Mouse (Mus musculus): ENCODE data around the gene Notch3. TPM values are rescaled to one million over a fixed set of nuclear protein-coding genes. Genes with fewer than 3 reads are reported as not detected.
A peak's percentile ranks its signal among the peaks of the same experiment; 100 is the strongest.

Gene Notch3
- polyA plus RNA-seq, 1 experiment from 2014 or later: 17.7 TPM

DNA sequence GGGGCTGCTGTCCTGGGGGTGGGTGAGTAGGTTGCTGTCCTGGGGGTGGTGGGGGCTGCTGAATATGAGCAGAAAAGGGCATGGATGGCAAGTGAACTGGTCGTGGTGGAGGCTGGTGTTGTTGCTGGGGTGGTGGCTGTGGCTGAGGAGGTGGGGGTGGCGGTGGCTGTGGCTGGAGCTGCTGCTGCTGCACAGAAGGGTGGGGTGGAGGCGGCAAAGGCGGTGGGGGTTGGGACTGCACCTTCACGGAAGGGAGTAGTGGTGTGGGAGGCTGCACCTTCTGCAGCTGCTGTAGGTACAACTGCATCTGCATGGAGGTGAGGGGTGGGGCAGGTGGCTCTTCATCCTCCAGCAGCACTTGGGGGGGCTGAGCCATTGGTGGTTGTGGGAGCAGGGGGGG, 34.4 kb upstream of the Notch3 start:
- Histone ChIP-seq H3K9me3 (replicated peaks; ENCODE audit: control insufficient read depth, low read length) (no peaks in the 10 kb centered on the region), H3K27me3 (ENCODE audit: control insufficient read depth, insufficient read depth, low read length) (no peaks in the 10 kb centered on the region), H3K4me3 (ENCODE audit: low read depth, low read length) (no peak overlapping the region), H3K9ac (replicated peaks; ENCODE audit: low read length) (no peak overlapping the region), H3K36me3 (replicated peaks; ENCODE audit: control insufficient read depth, insufficient read depth, low read depth, low read length) (peaks cover 33% of the 10 kb centered on the region), H3K4me2 (ENCODE audit: low read depth, low read length) (no peak overlapping the region), H3K4me1 (ENCODE audit: control insufficient read depth, insufficient read depth, low read length) (no peaks in the 10 kb centered on the region), H3K27ac (replicated peaks; ENCODE audit: low read depth, low read length) (no peak overlapping the region)
- no peak for ATAC-seq (replicated peaks; ENCODE audit: insufficient number of reproducible peaks, low FRiP score, low TSS enrichment, low read depth)
- no peak for DNase-seq (ENCODE audit: low spot score)
- WGBS: 90% methylated on average over 5 of the region's 5 CpGs

DNA sequence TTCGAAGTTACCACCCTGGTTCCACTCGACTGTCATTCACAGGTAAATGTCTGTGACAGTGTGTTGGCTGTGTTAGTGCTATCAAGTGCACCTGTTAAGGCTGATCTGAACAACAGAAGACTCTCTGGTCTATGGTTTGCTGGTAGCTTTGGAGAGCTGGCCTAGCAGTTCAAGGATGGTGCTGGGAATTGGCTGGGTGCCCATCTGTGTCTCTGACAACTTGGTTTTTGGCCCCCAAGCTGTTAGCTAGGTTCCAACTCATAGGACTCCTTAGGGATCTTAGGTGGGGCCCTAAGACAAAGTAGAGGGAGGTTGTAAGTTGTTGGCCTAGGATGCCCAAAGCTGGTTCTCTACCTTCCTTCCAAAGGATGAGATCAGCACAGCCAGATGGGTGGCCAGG, 33.1 kb upstream of the Notch3 start:
- ATAC-seq (replicated peaks; ENCODE audit: insufficient number of reproducible peaks, low FRiP score, low TSS enrichment, low read depth) (no peak), DNase-seq (ENCODE audit: low spot score) (no peak)
- no peaks in the 10 kb centered on the region for H3K9me3 ChIP-seq (replicated peaks; ENCODE audit: control insufficient read depth, low read length)
- H3K4me3 ChIP-seq (ENCODE audit: low read depth, low read length): no peak overlapping the region
- peaks cover 30% of the 10 kb centered on the region for H3K36me3 ChIP-seq (replicated peaks; ENCODE audit: control insufficient read depth, insufficient read depth, low read depth, low read length)
- H3K27ac ChIP-seq (replicated peaks; ENCODE audit: low read depth, low read length): no peak overlapping the region
- no peaks in the 10 kb centered on the region for H3K4me1 ChIP-seq (ENCODE audit: control insufficient read depth, insufficient read depth, low read length)
- no peak overlapping the region for H3K4me2 ChIP-seq (ENCODE audit: low read depth, low read length)
- WGBS: 95% methylated on average over 2 of the region's 2 CpGs
- no peak overlapping the region for H3K9ac ChIP-seq (replicated peaks; ENCODE audit: low read length)
- H3K27me3 ChIP-seq (ENCODE audit: control insufficient read depth, insufficient read depth, low read length): no peaks in the 10 kb centered on the region

DNA sequence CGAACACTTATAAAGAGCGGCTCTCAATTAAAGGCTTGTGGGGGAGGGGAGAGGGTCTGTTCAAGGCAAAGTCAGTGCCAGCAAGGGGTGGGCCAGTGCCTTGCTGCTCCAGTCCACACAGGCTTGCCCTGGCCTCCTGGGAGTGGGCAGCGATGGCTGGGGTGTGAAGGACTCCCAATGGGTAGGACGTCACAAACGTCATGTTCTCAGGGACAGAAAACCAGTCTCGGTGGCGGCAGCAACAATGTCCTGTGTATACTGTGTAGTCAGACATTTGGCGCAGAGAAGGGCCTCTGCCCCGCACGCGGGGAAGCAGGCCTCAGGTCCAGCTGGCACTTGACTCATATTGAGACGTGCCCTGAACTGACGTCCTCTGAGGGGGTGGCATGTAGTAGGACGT, 30.5 kb upstream of the Notch3 start:
- peaks cover 24% of the 10 kb centered on the region for H3K36me3 ChIP-seq (replicated peaks; ENCODE audit: control insufficient read depth, insufficient read depth, low read depth, low read length)
- H3K9ac ChIP-seq (replicated peaks; ENCODE audit: low read length): no peak overlapping the region
- H3K4me1 ChIP-seq (ENCODE audit: control insufficient read depth, insufficient read depth, low read length): no peaks in the 10 kb centered on the region
- H3K27me3 ChIP-seq (ENCODE audit: control insufficient read depth, insufficient read depth, low read length): no peaks in the 10 kb centered on the region
- H3K4me2 ChIP-seq (ENCODE audit: low read depth, low read length): no peak overlapping the region
- H3K9me3 ChIP-seq (replicated peaks; ENCODE audit: control insufficient read depth, low read length): no peaks in the 10 kb centered on the region
- WGBS: 94% methylated on average over 14 of the region's 14 CpGs
- no peak overlapping the region for H3K27ac ChIP-seq (replicated peaks; ENCODE audit: low read depth, low read length)
- DNase-seq (ENCODE audit: low spot score) (no peak), ATAC-seq (replicated peaks; ENCODE audit: insufficient number of reproducible peaks, low FRiP score, low TSS enrichment, low read depth) (no peak)
- no peak overlapping the region for H3K4me3 ChIP-seq (ENCODE audit: low read depth, low read length)

DNA sequence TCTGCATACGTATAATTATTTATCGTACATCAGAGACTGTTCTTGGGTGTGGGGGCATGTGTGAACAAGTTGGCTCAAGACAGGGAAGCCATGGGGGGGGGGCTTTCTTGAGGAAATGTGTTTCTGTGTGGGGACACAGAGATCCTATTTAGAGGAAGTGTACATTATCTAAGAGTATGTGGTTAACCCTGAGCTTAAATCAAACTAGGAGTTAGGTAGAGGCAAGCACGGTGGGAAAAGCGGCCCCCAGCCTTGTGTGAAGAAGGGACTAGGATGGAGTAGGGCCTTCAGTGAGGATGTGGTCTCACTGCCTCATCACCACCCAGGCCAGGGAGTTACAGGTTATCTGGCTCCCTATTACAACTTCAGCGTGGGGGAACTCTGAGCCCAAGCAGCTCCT, 29.1 kb upstream of the Notch3 start:
- no peak for DNase-seq (ENCODE audit: low spot score)
- H3K4me2 ChIP-seq (ENCODE audit: low read depth, low read length): no peak overlapping the region
- WGBS: 89% methylated on average over 5 of the region's 5 CpGs
- H3K27me3 ChIP-seq (ENCODE audit: control insufficient read depth, insufficient read depth, low read length): no peaks in the 10 kb centered on the region
- H3K9ac ChIP-seq (replicated peaks; ENCODE audit: low read length): no peak overlapping the region
- no peak for ATAC-seq (replicated peaks; ENCODE audit: insufficient number of reproducible peaks, low FRiP score, low TSS enrichment, low read depth)
- H3K4me1 ChIP-seq (ENCODE audit: control insufficient read depth, insufficient read depth, low read length): no peaks in the 10 kb centered on the region
- H3K9me3 ChIP-seq (replicated peaks; ENCODE audit: control insufficient read depth, low read length): no peaks in the 10 kb centered on the region
- H3K27ac ChIP-seq (replicated peaks; ENCODE audit: low read depth, low read length): no peak overlapping the region
- peaks cover 20% of the 10 kb centered on the region for H3K36me3 ChIP-seq (replicated peaks; ENCODE audit: control insufficient read depth, insufficient read depth, low read depth, low read length)
- no peak overlapping the region for H3K4me3 ChIP-seq (ENCODE audit: low read depth, low read length)

DNA sequence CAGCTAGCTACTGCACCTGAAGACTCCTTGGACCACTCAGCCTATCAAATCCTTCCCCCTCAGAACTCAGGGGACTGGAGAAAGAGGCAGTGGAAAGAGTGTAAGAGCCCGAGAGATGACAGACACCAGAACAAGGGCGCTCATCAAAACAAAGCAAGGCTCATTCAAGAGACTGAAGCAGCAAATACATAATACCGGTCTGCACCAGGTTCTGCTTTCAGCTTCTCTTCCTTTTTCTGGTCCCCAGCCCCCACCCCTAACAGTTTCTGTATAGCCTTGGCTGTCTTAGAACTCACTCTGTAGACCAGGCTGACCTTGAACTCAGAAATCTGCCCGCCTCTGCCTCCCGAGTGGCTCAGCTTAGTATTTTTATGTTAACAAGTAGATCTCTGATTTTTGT, 26.4 kb upstream of the Notch3 start:
- DNase-seq (ENCODE audit: low spot score): no peak
- peaks cover 4% of the 10 kb centered on the region; the same call in 1 of the 2 replicates for H3K4me1 ChIP-seq (ENCODE audit: control insufficient read depth, insufficient read depth, low read length)
- no peak overlapping the region for H3K9ac ChIP-seq (replicated peaks; ENCODE audit: low read length)
- ATAC-seq (replicated peaks; ENCODE audit: insufficient number of reproducible peaks, low FRiP score, low TSS enrichment, low read depth): no peak
- H3K4me3 ChIP-seq (ENCODE audit: low read depth, low read length): no peak overlapping the region
- no peak overlapping the region for H3K4me2 ChIP-seq (ENCODE audit: low read depth, low read length)
- no peak overlapping the region for H3K27ac ChIP-seq (replicated peaks; ENCODE audit: low read depth, low read length)
- H3K36me3 ChIP-seq (replicated peaks; ENCODE audit: control insufficient read depth, insufficient read depth, low read depth, low read length): peaks cover 6% of the 10 kb centered on the region
- peaks cover 11% of the 10 kb centered on the region for H3K27me3 ChIP-seq (ENCODE audit: control insufficient read depth, insufficient read depth, low read length)
- 87% methylated on average over 5 of the region's 5 CpGs for WGBS
- H3K9me3 ChIP-seq (replicated peaks; ENCODE audit: control insufficient read depth, low read length): no peaks in the 10 kb centered on the region

DNA sequence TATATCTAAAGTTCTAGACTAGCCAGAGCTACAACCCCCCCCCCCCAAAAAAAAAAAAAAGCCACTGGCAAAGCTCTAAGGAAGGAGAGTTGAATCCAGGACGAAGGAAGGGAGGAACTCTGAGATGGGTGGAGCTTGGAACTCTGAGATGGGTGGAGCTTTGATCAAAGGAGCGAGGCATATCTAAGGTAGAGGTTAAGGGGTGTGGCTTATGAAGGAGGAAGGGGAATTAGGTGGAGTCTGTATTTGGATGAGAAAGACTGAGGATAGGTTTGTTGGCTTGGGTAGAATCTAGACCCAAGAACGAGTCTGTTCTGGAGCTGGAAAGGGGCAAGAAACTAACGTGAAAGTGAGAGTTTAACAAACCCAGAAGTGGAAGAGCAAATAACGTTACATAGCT, 23.2 kb upstream of the Notch3 start:
- WGBS: 12% methylated on average over 5 of the region's 5 CpGs
- no peak overlapping the region for H3K27ac ChIP-seq (replicated peaks; ENCODE audit: low read depth, low read length)
- no peaks in the 10 kb centered on the region for H3K36me3 ChIP-seq (replicated peaks; ENCODE audit: control insufficient read depth, insufficient read depth, low read depth, low read length)
- ATAC-seq (replicated peaks; ENCODE audit: insufficient number of reproducible peaks, low FRiP score, low TSS enrichment, low read depth): no peak
- no peak overlapping the region; the same call in 1 of the 2 replicates for H3K4me3 ChIP-seq (ENCODE audit: low read depth, low read length)
- H3K27me3 ChIP-seq (ENCODE audit: control insufficient read depth, insufficient read depth, low read length): peaks cover 11% of the 10 kb centered on the region
- H3K9me3 ChIP-seq (replicated peaks; ENCODE audit: control insufficient read depth, low read length): no peaks in the 10 kb centered on the region
- no peak overlapping the region for H3K9ac ChIP-seq (replicated peaks; ENCODE audit: low read length)
- H3K4me2 ChIP-seq (ENCODE audit: low read depth, low read length): no peak overlapping the region; the same call in 1 of the 2 replicates
- DNase-seq (ENCODE audit: low spot score): no peak
- peaks cover 4% of the 10 kb centered on the region; the same call in 1 of the 2 replicates for H3K4me1 ChIP-seq (ENCODE audit: control insufficient read depth, insufficient read depth, low read length)

DNA sequence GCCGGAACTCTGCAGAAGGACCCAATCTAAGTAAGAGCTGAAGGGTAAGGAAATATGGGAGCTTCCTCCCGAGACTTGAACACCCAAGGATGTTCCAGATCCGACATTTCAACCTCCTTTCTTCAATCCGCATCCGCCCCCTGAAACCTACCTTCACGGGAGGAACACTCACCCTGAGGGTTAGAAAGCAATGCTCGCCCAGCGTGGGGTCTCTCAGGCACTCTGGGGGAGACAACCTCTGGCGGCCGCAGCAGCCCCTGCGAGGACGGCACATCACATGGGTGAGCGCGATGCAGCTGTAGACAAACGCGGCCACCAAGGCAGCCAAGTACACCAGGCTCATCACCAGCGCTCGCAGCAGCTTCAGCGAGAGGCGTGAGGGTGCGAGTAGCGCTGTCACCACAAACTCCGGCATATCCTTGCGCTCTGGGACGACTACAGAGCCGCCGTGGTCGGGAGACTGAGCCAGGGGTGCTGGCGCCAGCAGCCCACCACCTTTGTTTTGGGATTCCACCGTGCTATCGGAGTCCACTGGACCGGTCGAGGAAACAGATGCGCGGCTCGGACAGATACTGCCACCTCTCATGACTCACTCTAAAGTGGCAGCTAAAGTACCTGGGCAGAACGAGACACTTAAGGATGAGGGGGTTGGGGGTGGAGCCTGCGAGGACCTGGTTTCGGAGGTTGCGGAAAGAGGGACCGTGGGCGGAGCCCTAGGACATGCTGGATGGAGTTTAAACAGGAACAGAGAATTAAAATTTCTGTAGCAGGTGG, 22.4 kb upstream of the Notch3 start, which contains the start of gene Ephx3:
Ephx3 (minus strand) TSS at position 687 of the 774 bp plus-strand sequence.
- WGBS: 4% methylated on average over 42 of the region's 42 CpGs
- Histone ChIP-seq H3K9me3 (replicated peaks; ENCODE audit: control insufficient read depth, low read length) (no peaks in the 10 kb centered on the region), H3K9ac (replicated peaks; ENCODE audit: low read length) (peak within 1 kb of the TSS; percentile 44), H3K27ac (replicated peaks; ENCODE audit: low read depth, low read length) (no peak within 1 kb of the TSS), H3K4me1 (ENCODE audit: control insufficient read depth, insufficient read depth, low read length) (peaks cover 4% of the 10 kb centered on the region; the same call in 1 of the 2 replicates), H3K36me3 (replicated peaks; ENCODE audit: control insufficient read depth, insufficient read depth, low read depth, low read length) (no peaks in the 10 kb centered on the region), H3K4me3 (ENCODE audit: low read depth, low read length) (peak within 1 kb of the TSS; percentile 37), H3K4me2 (ENCODE audit: low read depth, low read length) (peak within 1 kb of the TSS; percentile 80), H3K27me3 (ENCODE audit: control insufficient read depth, insufficient read depth, low read length) (peaks cover 11% of the 10 kb centered on the region)
- DNase-seq (ENCODE audit: low spot score): peak; percentile 32
- no peak for ATAC-seq (replicated peaks; ENCODE audit: insufficient number of reproducible peaks, low FRiP score, low TSS enrichment, low read depth)

DNA sequence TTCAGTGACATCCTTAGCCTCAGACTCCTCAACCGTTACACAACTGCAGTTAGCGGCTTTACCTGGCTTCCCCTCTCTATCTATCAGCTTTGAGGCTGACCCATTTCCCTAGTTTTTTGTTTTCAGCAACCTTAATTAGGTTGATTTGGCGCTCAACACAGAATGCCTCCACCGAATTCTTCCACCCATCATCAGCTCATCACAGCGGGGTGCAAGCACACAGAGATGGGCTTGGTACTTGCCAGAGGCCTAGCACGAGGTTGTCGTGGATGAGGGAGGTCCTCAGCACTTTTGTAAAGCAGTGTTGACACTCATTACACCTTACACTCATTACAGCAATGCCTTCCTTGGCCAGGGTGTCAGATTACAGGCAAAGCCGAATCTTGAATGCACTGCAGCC, 16.4 kb upstream of the Notch3 start:
- no peak overlapping the region; the same call in 1 of the 2 replicates for H3K4me2 ChIP-seq (ENCODE audit: low read depth, low read length)
- H3K4me1 ChIP-seq (ENCODE audit: control insufficient read depth, insufficient read depth, low read length): no peaks in the 10 kb centered on the region
- no peaks in the 10 kb centered on the region for H3K27me3 ChIP-seq (ENCODE audit: control insufficient read depth, insufficient read depth, low read length)
- no peak overlapping the region for H3K9ac ChIP-seq (replicated peaks; ENCODE audit: low read length)
- peak; percentile 6 for DNase-seq (ENCODE audit: low spot score)
- WGBS: 26% methylated on average over 8 of the region's 8 CpGs
- no peak overlapping the region for H3K27ac ChIP-seq (replicated peaks; ENCODE audit: low read depth, low read length)
- H3K9me3 ChIP-seq (replicated peaks; ENCODE audit: control insufficient read depth, low read length): no peaks in the 10 kb centered on the region
- H3K4me3 ChIP-seq (ENCODE audit: low read depth, low read length): no peak overlapping the region
- no peak for ATAC-seq (replicated peaks; ENCODE audit: insufficient number of reproducible peaks, low FRiP score, low TSS enrichment, low read depth)
- no peaks in the 10 kb centered on the region for H3K36me3 ChIP-seq (replicated peaks; ENCODE audit: control insufficient read depth, insufficient read depth, low read depth, low read length)
